Mouse (Mus musculus) splenic B cell, adult 2 months (primary cell): Measurements from ENCODE around the gene Slc29a1.
A peak's percentile ranks its signal among the peaks of the same experiment; 100 is the strongest.

ENCODE experiments used
- DNase-seq: peaks from one replicate; pipeline ENCODE4 v3.0.0-alpha.2; 2011; ENCODE audit warnings: low read depth, low spot score
- H3K27me3 ChIP-seq: 2 replicates; pipeline ENCODE4 v1.6.1; 2012; ENCODE audit warnings: mild to moderate bottlenecking, low read length, moderate library complexity, mixed read lengths; ENCODE audit not compliant: control insufficient read depth, poor library complexity, insufficient read depth, severe bottlenecking
- H3K36me3 ChIP-seq: 2 replicates; pipeline ENCODE4 v1.6.1; 2012; ENCODE audit warnings: mild to moderate bottlenecking, low read length, moderate library complexity, mixed read lengths; ENCODE audit not compliant: control insufficient read depth, poor library complexity, insufficient read depth, severe bottlenecking

The Slc29a1 gene

DNA sequence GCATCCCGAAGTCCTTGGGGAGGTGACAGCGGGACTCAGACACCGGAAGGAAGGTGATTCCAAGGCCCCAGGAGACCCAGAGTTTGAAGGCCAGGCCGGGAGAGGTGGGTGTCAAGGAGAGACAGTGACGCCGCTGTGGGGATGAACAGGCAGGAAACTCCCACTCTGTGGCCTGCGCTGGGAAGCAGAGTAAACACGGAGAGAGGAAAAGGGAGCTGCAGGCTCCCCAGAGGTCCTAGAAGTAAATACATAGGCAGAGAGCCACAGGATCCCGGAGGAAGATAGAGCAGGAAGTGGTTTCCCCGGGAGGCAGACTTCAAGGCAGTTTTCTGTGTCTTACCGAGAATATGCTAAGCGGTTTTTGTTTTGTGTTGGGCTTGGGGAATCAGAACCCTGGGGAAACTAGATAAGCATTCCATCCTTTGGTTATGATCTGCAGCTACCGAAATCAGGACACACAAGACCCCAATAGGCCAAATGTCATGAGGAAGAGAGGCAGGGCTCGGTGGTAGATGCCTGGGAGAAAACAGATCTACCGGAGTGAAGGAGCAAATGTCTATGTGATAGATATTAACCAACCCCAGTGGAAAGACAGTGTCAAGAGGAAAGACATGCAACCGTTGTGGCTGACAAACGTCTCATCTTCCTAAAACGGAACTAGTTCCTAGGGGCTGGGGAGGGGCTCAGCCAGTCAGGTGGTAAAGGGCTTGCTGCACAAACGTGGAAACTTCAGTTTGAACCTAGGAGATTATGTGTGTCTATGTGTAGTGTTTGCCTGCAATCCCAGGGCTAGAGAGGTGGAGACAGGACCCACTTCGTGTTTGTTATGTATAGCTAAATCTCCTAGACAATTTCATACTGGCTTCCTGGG, 20.2 kb upstream of the Slc29a1 start:
- no peaks in the 10 kb centered on the region for H3K27me3 ChIP-seq
- H3K36me3 ChIP-seq: no peaks in the 10 kb centered on the region
- DNase-seq: peak; percentile 39

DNA sequence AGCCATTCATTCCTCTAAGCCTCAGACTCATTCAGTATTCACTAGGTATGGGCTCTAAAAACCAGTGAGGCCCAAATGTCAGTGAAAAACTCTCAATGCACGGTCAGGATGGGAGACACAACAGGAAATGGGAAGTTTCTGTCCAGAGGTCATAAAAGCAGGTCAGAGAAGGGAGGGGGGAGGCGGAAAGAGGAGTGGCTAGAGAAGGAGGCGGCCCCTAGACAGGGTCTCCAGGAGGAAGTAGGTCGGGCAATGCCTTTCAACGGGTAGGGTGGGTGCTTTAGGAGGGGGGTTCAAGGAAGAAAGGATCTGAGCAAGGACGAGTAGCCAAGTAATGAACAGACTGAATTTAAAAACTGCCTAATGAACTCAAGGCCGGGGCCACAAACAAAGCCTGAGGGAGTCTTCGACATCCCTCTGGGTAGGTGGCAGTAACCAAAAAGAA, 19.6 kb upstream of the Slc29a1 start:
- DNase-seq: peak; percentile 19

GRCm38 (mm10) chr17:45617655-45618054, 18.2 kb upstream of the Slc29a1 start:
- no peaks in the 10 kb centered on the region for H3K36me3 ChIP-seq
- DNase-seq: no peak
- H3K27me3 ChIP-seq: no peaks in the 10 kb centered on the region

More for the DNA sequence above, 19.6 kb upstream of the Slc29a1 start:
- no peaks in the 10 kb centered on the region for H3K36me3 ChIP-seq
- H3K27me3 ChIP-seq: no peaks in the 10 kb centered on the region

DNA sequence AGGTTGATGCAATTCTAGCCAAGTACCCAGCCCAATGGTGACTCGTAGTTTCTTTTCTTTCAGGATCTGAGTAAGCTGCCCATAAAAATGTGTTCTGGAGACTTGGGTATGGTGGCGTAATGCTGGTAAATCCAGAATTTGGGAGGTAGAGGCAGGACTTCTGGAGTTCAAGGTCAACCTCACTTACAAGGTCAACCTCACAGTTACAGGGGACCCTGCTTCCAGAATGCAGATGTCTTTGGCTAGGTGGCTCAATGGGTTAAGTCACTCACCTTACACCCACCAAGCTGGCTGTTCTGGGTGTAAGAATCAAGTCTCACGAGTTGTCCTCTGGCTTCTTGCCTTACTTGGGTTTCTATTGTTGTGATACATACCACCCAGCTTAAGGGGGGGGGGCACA, 17.3 kb upstream of the Slc29a1 start:
- H3K27me3 ChIP-seq: no peaks in the 10 kb centered on the region
- DNase-seq: no peak
- H3K36me3 ChIP-seq: no peaks in the 10 kb centered on the region

- Histone ChIP-seq H3K36me3 (no peaks in the 10 kb centered on the region), H3K27me3 (no peaks in the 10 kb centered on the region)
- no peak for DNase-seq
Observed at GRCm38 (mm10) chr17:45616046-45616650, 16.7 kb upstream of the Slc29a1 start.

DNA sequence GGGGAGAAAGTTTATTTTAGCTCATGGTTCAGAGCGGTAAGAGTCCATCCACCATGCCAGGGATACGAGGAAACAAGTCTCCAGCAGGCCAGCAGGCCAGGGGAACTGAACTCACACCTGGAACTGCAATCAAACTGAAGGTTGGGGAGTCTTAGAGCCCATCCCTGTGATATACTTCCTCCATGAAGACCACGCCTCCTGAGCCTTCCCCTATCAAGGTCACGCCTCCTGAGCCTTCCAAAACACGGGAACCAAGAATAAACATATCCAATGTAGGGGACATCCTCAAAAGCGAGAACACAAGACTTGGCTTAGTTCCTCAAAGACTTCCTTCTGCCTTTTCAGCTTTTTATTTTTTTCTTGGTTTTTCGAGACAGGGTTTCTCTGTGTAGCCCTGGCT, 13.5 kb upstream of the Slc29a1 start:
- peak; percentile 22 for DNase-seq
- Histone ChIP-seq H3K36me3 (no peaks in the 10 kb centered on the region), H3K27me3 (no peaks in the 10 kb centered on the region)

GRCm38 (mm10) chr17:45612008-45612407, 12.6 kb upstream of the Slc29a1 start:
- no peaks in the 10 kb centered on the region for H3K36me3 ChIP-seq
- DNase-seq: no peak
- no peaks in the 10 kb centered on the region for H3K27me3 ChIP-seq

- Histone ChIP-seq H3K27me3 (no peaks in the 10 kb centered on the region), H3K36me3 (no peaks in the 10 kb centered on the region)
- no peak for DNase-seq
Observed at GRCm38 (mm10) chr17:45610144-45610866, 10.9 kb upstream of the Slc29a1 start.

DNA sequence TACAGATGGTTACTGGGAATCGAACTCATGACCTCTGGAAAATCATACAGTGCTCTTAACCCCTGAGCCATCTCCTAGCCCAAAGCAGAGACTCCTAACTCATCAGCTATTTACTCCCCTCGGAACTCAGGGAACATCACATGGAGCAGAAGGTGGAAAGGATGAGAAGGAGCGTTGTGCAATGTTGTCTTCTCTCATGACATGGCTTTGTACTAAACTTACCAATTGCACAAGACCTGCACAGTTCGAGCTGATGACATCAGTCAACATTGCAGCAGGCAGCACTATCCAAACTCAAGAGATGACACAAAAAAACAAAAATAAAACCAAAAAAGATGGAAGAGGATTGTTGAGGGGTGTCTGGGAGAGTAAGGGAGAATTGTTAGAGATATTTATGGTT, 9.0 kb upstream of the Slc29a1 start:
- no peaks in the 10 kb centered on the region for H3K27me3 ChIP-seq
- H3K36me3 ChIP-seq: no peaks in the 10 kb centered on the region
- no peak for DNase-seq

DNA sequence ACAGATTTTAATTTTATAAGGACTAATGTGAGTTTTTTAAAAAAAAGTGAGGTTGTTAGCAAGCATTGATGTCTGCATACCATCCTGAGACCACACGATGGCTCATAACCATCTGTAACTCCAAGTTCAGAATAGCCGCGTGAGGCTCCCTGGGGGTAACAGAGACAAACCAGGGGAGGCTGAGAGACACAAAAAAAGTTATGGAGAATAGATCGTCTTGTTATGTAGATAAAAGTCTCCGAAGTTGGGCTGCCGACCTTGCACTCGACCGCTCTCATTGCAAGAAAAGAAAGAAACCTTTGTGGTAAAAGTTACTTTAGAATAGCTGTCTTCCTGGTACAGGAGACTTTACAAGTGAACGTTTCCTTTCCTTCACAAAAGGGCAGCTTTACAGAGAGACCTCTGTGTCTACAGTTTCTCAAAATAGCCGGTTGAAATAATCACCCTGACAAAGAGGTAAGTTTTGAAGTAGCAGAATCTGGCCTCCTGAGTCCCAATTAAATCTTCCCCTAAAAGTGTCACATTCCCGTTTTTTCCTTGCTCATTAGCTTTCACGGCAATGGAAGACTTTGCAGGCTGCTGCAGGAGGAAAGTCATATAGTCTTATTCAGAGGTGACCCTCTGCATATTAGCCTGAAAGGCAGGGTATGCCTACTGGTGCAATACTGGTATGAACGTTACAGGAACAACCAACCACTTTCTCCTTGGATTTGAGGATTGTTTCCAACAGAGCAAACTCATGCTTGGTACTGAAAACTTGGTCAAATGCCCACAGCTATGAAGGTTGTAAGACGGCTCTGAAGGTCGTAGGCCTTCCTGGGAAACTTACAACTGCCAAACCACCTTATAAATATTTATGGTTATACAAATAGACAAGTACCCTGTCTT, 7.8 kb upstream of the Slc29a1 start:
- Histone ChIP-seq H3K27me3 (no peaks in the 10 kb centered on the region), H3K36me3 (no peaks in the 10 kb centered on the region)
- no peak for DNase-seq

DNA sequence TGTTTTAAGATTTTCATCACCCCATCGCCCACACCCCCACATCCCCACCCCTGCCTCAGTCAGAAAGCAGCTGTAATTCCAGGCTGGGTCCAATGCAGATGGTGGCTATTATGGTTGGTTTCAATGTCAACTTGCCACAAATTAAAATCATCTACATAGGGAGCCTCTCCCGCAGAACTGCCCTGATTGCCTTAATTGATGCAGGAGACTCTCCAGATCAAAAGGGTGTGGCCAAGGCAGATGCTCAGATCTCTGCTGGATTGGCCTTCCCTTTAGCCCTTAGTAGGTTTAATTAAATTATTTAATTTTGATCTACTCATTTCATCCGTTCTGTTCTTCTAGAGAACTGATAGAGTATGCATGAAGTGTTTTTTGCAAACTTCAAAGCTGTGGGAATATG, 3.6 kb upstream of the Slc29a1 start:
- Histone ChIP-seq H3K36me3 (no peaks in the 10 kb centered on the region), H3K27me3 (no peaks in the 10 kb centered on the region)
- DNase-seq: no peak

- no peaks in the 10 kb centered on the region for H3K36me3 ChIP-seq
- no peak for DNase-seq
- no peaks in the 10 kb centered on the region for H3K27me3 ChIP-seq
Observed at GRCm38 (mm10) chr17:45601877-45602304, 2.5 kb upstream of the Slc29a1 start, which contains the start of gene Mymx. Gene Mymx, minus strand, starts transcription at chr17:45602102.

- H3K27me3 ChIP-seq: no peaks in the 10 kb centered on the region
- no peaks in the 10 kb centered on the region for H3K36me3 ChIP-seq
- no peak for DNase-seq
Observed at GRCm38 (mm10) chr17:45601325-45601724, 1.9 kb upstream of the Slc29a1 start.

- DNase-seq: no peak
- Histone ChIP-seq H3K36me3 (no peaks in the 10 kb centered on the region), H3K27me3 (no peaks in the 10 kb centered on the region)
Observed at GRCm38 (mm10) chr17:45600267-45600666, 861 bp upstream of the Slc29a1 start.
